ENCODE assay signal across 8 mouse cellular contexts in genomic region chr5:64327212-64327902, GRCm38 (mm10).
DNase-seq lines count a peak whose midpoint lies in the region; ATAC-seq and TF ChIP-seq lines count a peak whose summit lies in the region.

No protein-coding gene starts in this region.

- peak overlapping the region; percentile 87 for H3K27ac ChIP-seq in layer of hippocampus, adult 2 months
- peak overlapping the region; percentile 30 for H3K27ac ChIP-seq in hindbrain, embryonic 16.5 days (ENCODE audit: low read depth, low read length)
- H3K27ac ChIP-seq in neural tube, embryonic 13.5 days (replicated peaks) = peak overlapping the region; percentile 64

- ATAC-seq in hindbrain, embryonic 16.5 days = peak; percentile 61
- ATAC-seq in neural tube, embryonic 13.5 days (ENCODE audit: low read depth) = no peak

- peak; percentile 31 for DNase-seq in cerebellum, adult 11-12 months
- no peak for DNase-seq in cerebellum, adult 11 months
- DNase-seq in layer of hippocampus, adult 2 months (ENCODE audit: low spot score in 2 of 2) = no peak
- DNase-seq in layer of hippocampus, postnatal 25 days (ENCODE audit: extremely low spot score in 1 of 2, low spot score in 1 of 2) = no peak
- DNase-seq in thymus, postnatal 0 days (ENCODE audit: low spot score) = no peak
- no peak for DNase-seq in retina, postnatal 1 day

- no peaks in the 10 kb centered on the region for H3K27me3 ChIP-seq in hindbrain, embryonic 16.5 days (replicated peaks; ENCODE audit: control insufficient read depth, insufficient read depth, low read length)
- no peaks in the 10 kb centered on the region for H3K27me3 ChIP-seq in neural tube, embryonic 13.5 days

- WGBS in hindbrain, embryonic 16.5 days = 52% methylated on average over 7 of the region's 7 CpGs
- WGBS in neural tube, embryonic 13.5 days = 59% methylated on average over 7 of the region's 7 CpGs

- H3K9ac ChIP-seq in hindbrain, embryonic 16.5 days (ENCODE audit: low read depth, low read length) = no peak overlapping the region
- H3K9ac ChIP-seq in neural tube, embryonic 13.5 days = no peak overlapping the region

- H3K4me1 ChIP-seq in hindbrain, embryonic 16.5 days (ENCODE audit: control insufficient read depth, insufficient read depth, low read depth, low read length) = peaks cover 25% of the 10 kb centered on the region
- peaks cover 31% of the 10 kb centered on the region for H3K4me1 ChIP-seq in neural tube, embryonic 13.5 days (replicated peaks)

- H3K4me2 ChIP-seq in hindbrain, embryonic 16.5 days (ENCODE audit: low read length) = no peak overlapping the region
- H3K4me2 ChIP-seq in neural tube, embryonic 13.5 days = no peak overlapping the region

- no peak overlapping the region for H3K4me3 ChIP-seq in layer of hippocampus, adult 2 months
- H3K4me3 ChIP-seq in hindbrain, embryonic 16.5 days (ENCODE audit: low read length) = no peak overlapping the region
- H3K4me3 ChIP-seq in neural tube, embryonic 13.5 days = no peak overlapping the region

- H3K9me3 ChIP-seq in hindbrain, embryonic 16.5 days (ENCODE audit: control insufficient read depth, low read length) = no peaks in the 10 kb centered on the region
- no peaks in the 10 kb centered on the region for H3K9me3 ChIP-seq in neural tube, embryonic 13.5 days

- H3K36me3 ChIP-seq in hindbrain, embryonic 16.5 days (ENCODE audit: control insufficient read depth, insufficient read depth, low read length) = no peaks in the 10 kb centered on the region
- peaks cover 24% of the 10 kb centered on the region; the same call in 1 of the 2 replicates for H3K36me3 ChIP-seq in neural tube, embryonic 13.5 days

- no peak for TF ChIP-seq CTCF in layer of hippocampus, adult 2 months (conservative IDR thresholded peaks at IDR 0.05)

Comparison
In these comparisons a context has a peak if more than half of its experiments do, and no peak if none do; other contexts are left out.
1. H3K27ac ChIP-seq: peak in every context shown above with its lines; median percentile 87 in layer of hippocampus, adult 2 months; 64 in neural tube, embryonic 13.5 days; 30 in hindbrain, embryonic 16.5 days.